Mouse (Mus musculus) c-Kit-positive CD71-positive TER-119-positive erythroid progenitor cells, embryonic 14.5 days (primary cell): ENCODE data around the gene Fyb.

Experiments used
- DNase-seq: peaks from one replicate; pipeline ENCODE4 v3.0.0-alpha.2; 2013; ENCODE audit warnings: low spot score

Fyb gene

GRCm38 (mm10) chr15:6598626-6599025 lies 76.0 kb downstream of the Fyb start:
- DNase-seq, result no peak

- DNase-seq, result no peak
Observed at GRCm38 (mm10) chr15:6600314-6600713, 77.7 kb downstream of the Fyb start.

- DNase-seq, result no peak
Observed at GRCm38 (mm10) chr15:6601330-6601729, 78.7 kb downstream of the Fyb start.

- DNase-seq, result no peak
Observed at GRCm38 (mm10) chr15:6602003-6602402, 79.3 kb downstream of the Fyb start.

GRCm38 (mm10) chr15:6610703-6611102 lies 88.0 kb downstream of the Fyb start:
- DNase-seq, result no peak

- no peak for DNase-seq
Observed at GRCm38 (mm10) chr15:6612835-6613234, 90.2 kb downstream of the Fyb start.

GRCm38 (mm10) chr15:6616382-6617149 lies 93.9 kb downstream of the Fyb start:
- DNase-seq, result no peak

- no peak for DNase-seq
Observed at GRCm38 (mm10) chr15:6619558-6620316, 97.1 kb downstream of the Fyb start.

GRCm38 (mm10) chr15:6622512-6622911 lies 99.9 kb downstream of the Fyb start:
- DNase-seq, result peak; percentile 87

GRCm38 (mm10) chr15:6623529-6624228 lies 101.0 kb downstream of the Fyb start:
- DNase-seq, result no peak

GRCm38 (mm10) chr15:6624365-6625182 lies 101.9 kb downstream of the Fyb start:
- DNase-seq, result no peak

- peak; percentile 62 for DNase-seq
Observed at GRCm38 (mm10) chr15:6625607-6626033, 103.0 kb downstream of the Fyb start.

- no peak for DNase-seq
Observed at GRCm38 (mm10) chr15:6626123-6626522, 103.5 kb downstream of the Fyb start.

GRCm38 (mm10) chr15:6628431-6629077 lies 105.9 kb downstream of the Fyb start:
- no peak for DNase-seq

GRCm38 (mm10) chr15:6629174-6629573 lies 106.5 kb downstream of the Fyb start:
- no peak for DNase-seq

- no peak for DNase-seq
Observed at GRCm38 (mm10) chr15:6635405-6635804, 112.8 kb downstream of the Fyb start.

GRCm38 (mm10) chr15:6642223-6642622 lies 119.6 kb downstream of the Fyb start:
- no peak for DNase-seq

GRCm38 (mm10) chr15:6645498-6645897 lies 122.8 kb downstream of the Fyb start:
- no peak for DNase-seq

GRCm38 (mm10) chr15:6647066-6647465 lies 124.4 kb downstream of the Fyb start:
- DNase-seq, result no peak

GRCm38 (mm10) chr15:6648757-6649403 lies 126.2 kb downstream of the Fyb start:
- no peak for DNase-seq

- DNase-seq, result no peak
Observed at GRCm38 (mm10) chr15:6653046-6653445, 130.4 kb downstream of the Fyb start.
